Mouse (Mus musculus): ENCODE results near the gene 3110001I22Rik. TPM values are rescaled to one million over a fixed set of nuclear protein-coding genes. Genes with fewer than 3 reads are reported as not detected.
"Not testable (repeated sequence)": the region's sequence is repeated elsewhere in the genome, so short reads cannot be mapped to it uniquely, and the experiment has no call there.

3110001I22Rik gene
- polyA plus RNA-seq (2012; ENCODE audit: insufficient read depth, low replicate concordance), result 0.26 TPM in 1 of 2 replicates, not detected in the other

DNA sequence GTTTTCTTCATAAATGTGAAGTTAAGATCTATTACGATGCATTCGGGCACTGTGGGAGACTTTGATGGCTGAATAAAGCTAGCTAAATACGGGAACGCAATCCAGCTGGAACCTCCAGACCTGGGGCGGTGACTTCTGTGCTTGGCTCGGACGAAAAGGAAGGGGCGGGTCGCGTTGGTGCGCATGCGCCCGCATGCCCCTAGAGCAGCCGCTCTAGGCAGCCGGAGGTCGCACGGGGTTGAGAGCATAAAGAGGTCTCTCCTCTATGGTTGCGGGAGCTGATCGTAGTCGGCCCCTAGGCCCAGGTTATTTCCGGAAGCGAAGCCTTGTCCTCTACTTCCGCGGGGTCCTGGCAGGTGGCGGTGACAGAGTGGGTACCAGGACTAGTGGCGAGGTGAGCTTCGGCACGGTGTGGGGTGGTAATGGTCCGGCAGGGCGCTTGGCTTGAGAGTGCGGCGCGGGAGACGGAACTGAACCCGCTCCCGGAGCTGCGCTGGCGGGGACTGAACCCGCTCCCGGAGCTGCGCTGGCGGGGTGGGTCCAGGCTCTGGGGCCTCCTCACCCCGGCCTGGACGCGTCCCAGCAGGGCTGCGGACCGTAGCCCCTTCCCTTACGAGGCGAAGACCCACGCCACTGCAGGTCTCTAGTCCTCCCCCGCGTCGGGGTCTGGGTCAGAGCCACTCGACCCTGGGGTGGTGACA lies at the start of gene 3110001I22Rik, which contains the start of gene Bfar:
TSS of gene 3110001I22Rik (plus strand) at position 245 of the 701 bp plus-strand sequence.
TSS of gene Bfar (plus strand) at position 174 of the 701 bp plus-strand sequence.
- H3K27me3 ChIP-seq (replicated peaks), result no peaks in the 10 kb centered on the region
- no peaks in the 10 kb centered on the region for H3K9me3 ChIP-seq
- peaks cover 51% of the 10 kb centered on the region for H3K4me1 ChIP-seq
- TF ChIP-seq FLI1 (IDR thresholded peaks at IDR 0.05; ENCODE audit: low read length) (no peak), GATA1 (IDR thresholded peaks at IDR 0.05; ENCODE audit: borderline replicate concordance, low read length) (no peak)
- peak within 1 kb of the TSS; percentile 99 for H3K4me3 ChIP-seq (replicated peaks)
- H3K36me3 ChIP-seq (replicated peaks; ENCODE audit: low read length), result peaks cover 29% of the 10 kb centered on the region

DNA sequence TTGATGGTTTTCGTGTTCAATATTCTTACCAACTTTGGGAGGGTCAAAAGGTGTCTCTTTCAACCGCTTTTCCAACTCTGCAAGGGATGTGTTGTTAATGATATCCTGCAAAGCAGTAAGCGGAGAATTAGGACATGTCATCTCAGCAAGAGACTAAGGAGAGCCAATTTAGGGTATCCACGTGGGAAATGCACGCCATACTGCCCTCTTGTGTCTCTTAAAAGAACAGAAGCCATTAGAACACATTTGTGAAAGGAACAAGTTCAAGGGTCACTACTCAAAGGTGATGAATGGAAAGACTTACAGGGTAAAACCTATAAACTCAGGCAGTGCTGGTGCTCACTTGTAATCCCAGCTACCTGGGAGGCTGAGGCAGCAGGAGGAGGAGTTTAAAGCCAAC lies 43.4 kb upstream of the 3110001I22Rik start:
- Histone ChIP-seq H3K4me3 (replicated peaks) (no peak overlapping the region), H3K27me3 (replicated peaks) (no peaks in the 10 kb centered on the region), H3K4me1 (peaks cover 6% of the 10 kb centered on the region; the same call in 1 of the 2 replicates), H3K36me3 (replicated peaks; ENCODE audit: low read length) (peaks cover 95% of the 10 kb centered on the region), H3K9me3 (no peaks in the 10 kb centered on the region)
- TF ChIP-seq GATA1 (IDR thresholded peaks at IDR 0.05; ENCODE audit: borderline replicate concordance, low read length), result no peak
- TF ChIP-seq FLI1 (IDR thresholded peaks at IDR 0.05; ENCODE audit: low read length), result no peak

DNA sequence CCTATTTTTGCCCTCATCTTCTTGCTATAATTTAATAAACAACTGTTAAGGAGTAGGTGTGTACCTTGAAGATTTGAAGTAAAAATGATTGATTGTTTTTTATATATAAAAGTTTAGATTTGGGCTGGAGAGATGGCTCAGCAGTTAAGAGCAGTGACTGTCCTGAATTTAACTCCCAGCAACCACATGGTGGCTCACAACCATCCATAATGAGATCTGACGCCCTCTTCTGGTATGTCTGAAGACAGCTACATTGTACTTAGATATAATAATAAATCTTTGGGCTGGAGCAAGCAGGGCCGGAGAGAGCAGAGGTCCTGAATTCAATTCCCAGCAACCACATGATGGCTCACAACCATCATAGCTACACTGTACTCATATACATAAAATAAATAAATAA lies 33.5 kb upstream of the 3110001I22Rik start:
- H3K4me3 ChIP-seq (replicated peaks); H3K4me1 ChIP-seq; H3K9me3 ChIP-seq; H3K27me3 ChIP-seq (replicated peaks): not testable (repeated sequence)
- H3K36me3 ChIP-seq (replicated peaks; ENCODE audit: low read length), result peaks cover 85% of the 10 kb centered on the region

GRCm38 (mm10) chr16:13639508-13639907 lies 32.2 kb upstream of the 3110001I22Rik start:
- no peak overlapping the region for H3K4me3 ChIP-seq (replicated peaks)
- TF ChIP-seq FLI1 (IDR thresholded peaks at IDR 0.05; ENCODE audit: low read length), result no peak
- TF ChIP-seq GATA1 (IDR thresholded peaks at IDR 0.05; ENCODE audit: borderline replicate concordance, low read length), result no peak
- peaks cover 85% of the 10 kb centered on the region for H3K36me3 ChIP-seq (replicated peaks; ENCODE audit: low read length)
- no peaks in the 10 kb centered on the region for H3K9me3 ChIP-seq
- no peaks in the 10 kb centered on the region for H3K27me3 ChIP-seq (replicated peaks)
- H3K4me1 ChIP-seq, result peaks cover 6% of the 10 kb centered on the region; the same call in 1 of the 2 replicates

DNA sequence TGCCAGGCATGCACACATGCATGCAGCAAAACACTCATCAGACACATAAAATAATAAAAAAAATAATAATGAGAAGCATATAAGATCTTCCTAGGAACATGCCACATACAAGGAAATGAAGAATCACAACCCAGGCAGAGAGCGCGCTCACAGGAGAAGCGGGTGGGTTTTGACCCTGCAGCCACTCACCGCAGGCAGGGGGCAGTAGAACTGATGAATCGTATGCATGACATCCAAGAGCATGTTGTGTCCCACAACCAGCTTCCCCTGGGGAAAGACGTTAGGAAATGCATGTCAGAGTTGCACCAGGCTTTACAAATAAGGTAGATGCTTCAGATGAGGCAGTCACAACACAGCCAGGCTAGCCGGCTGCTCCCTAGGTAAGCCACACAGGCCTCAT lies 31.7 kb upstream of the 3110001I22Rik start:
- no peak for TF ChIP-seq FLI1 (IDR thresholded peaks at IDR 0.05; ENCODE audit: low read length)
- no peak for TF ChIP-seq GATA1 (IDR thresholded peaks at IDR 0.05; ENCODE audit: borderline replicate concordance, low read length)
- peaks cover 85% of the 10 kb centered on the region for H3K36me3 ChIP-seq (replicated peaks; ENCODE audit: low read length)
- H3K4me1 ChIP-seq, result peaks cover 6% of the 10 kb centered on the region; the same call in 1 of the 2 replicates

GRCm38 (mm10) chr16:13644474-13644873 lies 27.3 kb upstream of the 3110001I22Rik start:
- Histone ChIP-seq H3K4me1 (no peaks in the 10 kb centered on the region), H3K27me3 (replicated peaks) (no peaks in the 10 kb centered on the region), H3K4me3 (replicated peaks) (no peak overlapping the region), H3K9me3 (no peaks in the 10 kb centered on the region), H3K36me3 (replicated peaks; ENCODE audit: low read length) (peaks cover 82% of the 10 kb centered on the region)
- TF ChIP-seq FLI1 (IDR thresholded peaks at IDR 0.05; ENCODE audit: low read length) (no peak), GATA1 (IDR thresholded peaks at IDR 0.05; ENCODE audit: borderline replicate concordance, low read length) (no peak)

More for the DNA sequence above, 31.7 kb upstream of the 3110001I22Rik start:
- no peaks in the 10 kb centered on the region for H3K27me3 ChIP-seq (replicated peaks)
- no peaks in the 10 kb centered on the region for H3K9me3 ChIP-seq
- H3K4me3 ChIP-seq (replicated peaks), result no peak overlapping the region

DNA sequence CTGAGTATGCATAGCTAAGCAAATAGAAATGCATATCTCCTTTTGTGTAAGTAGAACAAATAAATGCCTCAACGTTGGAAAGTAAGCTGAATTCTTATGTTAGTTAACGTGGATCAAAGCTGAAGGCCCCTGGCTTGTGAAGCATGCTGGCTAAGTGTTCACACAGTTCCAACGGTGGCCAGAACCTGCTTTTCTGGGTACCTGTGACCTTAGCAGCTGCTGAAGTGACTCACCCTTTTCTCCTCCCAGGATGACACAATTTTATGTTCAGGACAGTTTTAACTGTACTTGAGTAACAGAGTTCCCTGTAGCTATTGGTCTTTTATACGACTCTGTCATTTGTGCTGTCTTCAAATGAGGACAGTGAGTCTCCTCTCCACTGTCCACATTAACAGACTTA lies 25.8 kb upstream of the 3110001I22Rik start:
- Histone ChIP-seq H3K36me3 (replicated peaks; ENCODE audit: low read length) (peaks cover 85% of the 10 kb centered on the region), H3K27me3 (replicated peaks) (no peaks in the 10 kb centered on the region), H3K9me3 (no peaks in the 10 kb centered on the region), H3K4me3 (replicated peaks) (no peak overlapping the region), H3K4me1 (no peaks in the 10 kb centered on the region)
- no peak for TF ChIP-seq FLI1 (IDR thresholded peaks at IDR 0.05; ENCODE audit: low read length)
- TF ChIP-seq GATA1 (IDR thresholded peaks at IDR 0.05; ENCODE audit: borderline replicate concordance, low read length), result no peak

DNA sequence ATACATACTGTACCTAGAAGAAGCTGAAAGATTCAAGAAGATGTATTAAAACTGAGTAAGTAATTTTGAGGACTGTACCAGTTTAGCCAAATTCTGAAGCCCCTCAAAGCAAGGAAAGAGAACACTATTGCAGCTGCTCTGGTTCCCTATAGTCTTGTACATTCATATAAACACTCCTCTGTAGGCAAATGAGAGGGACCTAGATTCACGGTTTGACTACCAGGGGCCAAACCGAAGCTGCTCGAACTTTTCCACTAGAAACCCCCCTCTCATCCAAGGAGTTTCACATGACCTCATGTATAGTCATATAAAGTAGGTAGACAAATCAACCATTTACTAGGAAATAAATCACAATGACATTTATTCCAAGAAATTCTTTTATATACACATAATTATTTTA lies 12.8 kb upstream of the 3110001I22Rik start:
- peaks cover 87% of the 10 kb centered on the region for H3K36me3 ChIP-seq (replicated peaks; ENCODE audit: low read length)
- H3K4me3 ChIP-seq (replicated peaks), result no peak overlapping the region
- H3K9me3 ChIP-seq, result no peaks in the 10 kb centered on the region
- H3K4me1 ChIP-seq, result peaks cover 6% of the 10 kb centered on the region; the same call in 1 of the 2 replicates
- H3K27me3 ChIP-seq (replicated peaks), result no peaks in the 10 kb centered on the region
- TF ChIP-seq GATA1 (IDR thresholded peaks at IDR 0.05; ENCODE audit: borderline replicate concordance, low read length), result no peak
- no peak for TF ChIP-seq FLI1 (IDR thresholded peaks at IDR 0.05; ENCODE audit: low read length)

DNA sequence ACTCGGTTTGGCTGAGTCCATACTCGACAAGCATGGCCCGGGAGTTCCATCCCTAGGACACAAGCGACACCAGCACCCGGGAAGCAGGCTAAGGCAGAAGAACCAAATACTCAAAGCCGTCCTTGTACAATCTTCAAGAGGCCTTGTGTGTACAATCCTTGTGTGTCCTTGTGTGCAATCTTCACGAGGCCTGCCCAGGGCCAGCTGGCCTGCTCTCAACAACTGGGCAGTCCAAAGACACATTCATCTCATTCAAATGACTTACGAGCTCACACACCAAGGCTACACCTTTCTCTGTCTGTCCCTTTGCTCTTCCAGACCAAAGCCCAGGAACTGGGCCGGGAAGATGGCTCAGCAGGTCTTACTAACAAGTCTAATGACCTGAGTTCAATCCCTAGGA lies 11.0 kb upstream of the 3110001I22Rik start:
- no peak overlapping the region for H3K4me3 ChIP-seq (replicated peaks)
- H3K27me3 ChIP-seq (replicated peaks), result no peaks in the 10 kb centered on the region
- no peaks in the 10 kb centered on the region for H3K9me3 ChIP-seq
- H3K4me1 ChIP-seq, result peaks cover 6% of the 10 kb centered on the region; the same call in 1 of the 2 replicates
- no peak for TF ChIP-seq GATA1 (IDR thresholded peaks at IDR 0.05; ENCODE audit: borderline replicate concordance, low read length)
- TF ChIP-seq FLI1 (IDR thresholded peaks at IDR 0.05; ENCODE audit: low read length), result no peak
- peaks cover 85% of the 10 kb centered on the region for H3K36me3 ChIP-seq (replicated peaks; ENCODE audit: low read length)

GRCm38 (mm10) chr16:13667878-13668343 lies 3.8 kb upstream of the 3110001I22Rik start, which contains the start of gene Parn:
Gene Parn (minus strand): TSS chr16:13668170.
- TF ChIP-seq GATA1 (IDR thresholded peaks at IDR 0.05; ENCODE audit: borderline replicate concordance, low read length) (no peak), FLI1 (IDR thresholded peaks at IDR 0.05; ENCODE audit: low read length) (0 out of 2 replicates have a peak, but pooled peaks have one; percentile 46)

More at GRCm38 (mm10) chr16:13667878-13668343, 3.8 kb upstream of the 3110001I22Rik start, which contains the start of gene Parn:
- Histone ChIP-seq H3K36me3 (replicated peaks; ENCODE audit: low read length) (peaks cover 41% of the 10 kb centered on the region), H3K4me1 (peaks cover 41% of the 10 kb centered on the region), H3K4me3 (replicated peaks) (peak within 1 kb of the TSS; percentile 96), H3K27me3 (replicated peaks) (no peaks in the 10 kb centered on the region), H3K9me3 (no peaks in the 10 kb centered on the region)
